Mouse (Mus musculus) midbrain, postnatal 0 days (tissue): ENCODE measurements around the gene Nap1l1. TPM values are rescaled to one million over a fixed set of nuclear protein-coding genes. Genes with fewer than 3 reads are reported as not detected.

ENCODE experiments used
- ATAC-seq: fragments of 200-750 bp; cut with Nextera tagmentation; 2 replicates; pipeline ENCODE4 v1.8.0; 2017; ENCODE audit warnings: moderate number of reproducible peaks, mild to moderate bottlenecking, moderate TSS enrichment, moderate library complexity; ENCODE audit not compliant: low FRiP score
- DNase-seq: peaks from one replicate; pipeline ENCODE4 v3.0.0-alpha.2; 2015; ENCODE audit warnings: low spot score
- H3K27ac ChIP-seq: fragments of 300-500 bp; sonication (generic); 2 replicates; pipeline ENCODE4 v1.5.1; 2014; ENCODE audit warnings: low read depth, mild to moderate bottlenecking, low read length, mixed read lengths
- H3K27me3 ChIP-seq: fragments of 300-500 bp; sonication (generic); 2 replicates; pipeline ENCODE4 v1.6.1; 2014; ENCODE audit warnings: low read length, control low read depth, mixed read lengths; ENCODE audit not compliant: insufficient read depth
- H3K36me3 ChIP-seq: fragments of 300-500 bp; sonication (generic); 2 replicates; pipeline ENCODE4 v1.6.1; 2014; ENCODE audit warnings: low read length, control low read depth, mixed read lengths; ENCODE audit not compliant: insufficient read depth
- H3K4me1 ChIP-seq: fragments of 300-500 bp; sonication (generic); 2 replicates; pipeline ENCODE4 v1.6.1; 2014; ENCODE audit warnings: mild to moderate bottlenecking, control low read depth, antibody characterized with exemption, low read length, mixed read lengths; ENCODE audit not compliant: insufficient read depth
- H3K4me2 ChIP-seq: fragments of 300-500 bp; sonication (generic); 2 replicates; pipeline ENCODE4 v1.6.1; 2014; ENCODE audit warnings: low read depth, mild to moderate bottlenecking, low read length, mixed read lengths; ENCODE audit not compliant: poor library complexity, severe bottlenecking
- H3K4me3 ChIP-seq: fragments of 300-500 bp; sonication (generic); 2 replicates; pipeline ENCODE4 v1.5.1; 2014; ENCODE audit warnings: low read depth, mild to moderate bottlenecking, low read length, moderate library complexity
- H3K9ac ChIP-seq: fragments of 300-500 bp; sonication (generic); replicated peaks from 2 replicates; pipeline ENCODE4 v1.6.1; 2014; ENCODE audit warnings: mild to moderate bottlenecking, low read length, moderate library complexity, mixed read lengths; ENCODE audit not compliant: poor library complexity, severe bottlenecking
- H3K9me3 ChIP-seq: fragments of 300-500 bp; sonication (generic); 2 replicates; pipeline ENCODE4 v1.6.1; 2016; ENCODE audit warnings: low read length, control low read depth
- CTCF ChIP-seq: IDR thresholded peaks from 2 replicates; pipeline ENCODE4 v1.5.1; 2016; ENCODE audit warnings: antibody characterized with exemption, mild to moderate bottlenecking
- WGBS: fragments of 180-500 bp; shearing (Covaris S2); extraction: QIAGEN DNeasy Blood & Tissue Kit; methylation state at CpG from one replicate; pipeline ENCODE4 v1.1.7; 2014; 5-methylcytosine and 5-hydroxymethylcytosine counted together
- polyA plus RNA-seq: library from polyadenylated mRNA; unstranded; fragments of >200 nt; fragmentation: Nextera tagmentation; extraction: Ambion mirVana; gene quantifications from 2 replicates; pipeline ENCODE4 v1.2.1, GENCODE M21; 2015
- total RNA-seq: library from RNA; depleted of rRNA; stranded (reverse); fragments of >200 nt; gene quantifications from 2 replicates; pipeline ENCODE4 v1.2.3, GENCODE M21; 2014

Nap1l1 gene
- total and polyA plus RNA-seq, 2 experiments from 2014 or later = 57.1 to 171 TPM

GRCm38 (mm10) chr10:111459874-111460273 is 13.1 kb upstream of the Nap1l1 start:
- Histone ChIP-seq H3K4me1 (no peaks in the 10 kb centered on the region), H3K4me2 (no peak overlapping the region), H3K9ac (no peak overlapping the region), H3K36me3 (no peaks in the 10 kb centered on the region), H3K27me3 (no peaks in the 10 kb centered on the region), H3K27ac (no peak overlapping the region), H3K9me3 (no peaks in the 10 kb centered on the region), H3K4me3 (no peak overlapping the region)
- TF ChIP-seq CTCF = no peak
- no peak for DNase-seq
- 78% methylated on average over 3 of the region's 3 CpGs for WGBS
- no peak for ATAC-seq

GRCm38 (mm10) chr10:111460381-111460780 is 12.6 kb upstream of the Nap1l1 start:
- WGBS = 5% methylated on average over 4 of the region's 4 CpGs

GRCm38 (mm10) chr10:111464833-111465232 is 8.2 kb upstream of the Nap1l1 start:
- ATAC-seq = no peak
- H3K4me3 ChIP-seq = no peak overlapping the region
- H3K4me1 ChIP-seq = no peaks in the 10 kb centered on the region
- DNase-seq = no peak
- H3K9me3 ChIP-seq = no peaks in the 10 kb centered on the region
- H3K27ac ChIP-seq = no peak overlapping the region
- TF ChIP-seq CTCF = no peak
- no peak overlapping the region for H3K4me2 ChIP-seq
- H3K36me3 ChIP-seq = no peaks in the 10 kb centered on the region
- 93% methylated on average over 1 of the region's 1 CpGs for WGBS
- no peak overlapping the region for H3K9ac ChIP-seq
- H3K27me3 ChIP-seq = no peaks in the 10 kb centered on the region

More at GRCm38 (mm10) chr10:111460381-111460780, 12.6 kb upstream of the Nap1l1 start:
- no peak overlapping the region for H3K27ac ChIP-seq
- H3K9me3 ChIP-seq = no peaks in the 10 kb centered on the region
- no peak for TF ChIP-seq CTCF
- no peak overlapping the region for H3K4me2 ChIP-seq
- no peaks in the 10 kb centered on the region for H3K27me3 ChIP-seq
- ATAC-seq = no peak
- H3K36me3 ChIP-seq = no peaks in the 10 kb centered on the region
- no peak overlapping the region for H3K9ac ChIP-seq
- H3K4me3 ChIP-seq = no peak overlapping the region
- H3K4me1 ChIP-seq = no peaks in the 10 kb centered on the region
- peak; percentile 28 for DNase-seq

- H3K9ac ChIP-seq = no peak overlapping the region
- ATAC-seq (no peak), DNase-seq (no peak)
- no peak overlapping the region for H3K4me3 ChIP-seq
- no peaks in the 10 kb centered on the region for H3K36me3 ChIP-seq
- no peaks in the 10 kb centered on the region for H3K27me3 ChIP-seq
- H3K9me3 ChIP-seq = no peaks in the 10 kb centered on the region
- no peak overlapping the region for H3K27ac ChIP-seq
- H3K4me1 ChIP-seq = no peaks in the 10 kb centered on the region
- H3K4me2 ChIP-seq = no peak overlapping the region
- 66% methylated on average over 2 of the region's 2 CpGs for WGBS
- TF ChIP-seq CTCF = no peak
Measured at GRCm38 (mm10) chr10:111465409-111465808, 7.6 kb upstream of the Nap1l1 start.

- H3K9ac ChIP-seq = no peak overlapping the region
- no peak overlapping the region for H3K4me2 ChIP-seq
- WGBS = 86% methylated on average over 9 of the region's 9 CpGs
- DNase-seq (no peak), ATAC-seq (no peak)
- H3K9me3 ChIP-seq = no peaks in the 10 kb centered on the region
- no peaks in the 10 kb centered on the region for H3K27me3 ChIP-seq
- H3K4me3 ChIP-seq = no peak overlapping the region
- H3K27ac ChIP-seq = no peak overlapping the region
- H3K4me1 ChIP-seq = peaks cover 3% of the 10 kb centered on the region; the same call in 1 of the 2 replicates
- H3K36me3 ChIP-seq = no peaks in the 10 kb centered on the region
- TF ChIP-seq CTCF = no peak
Measured at GRCm38 (mm10) chr10:111471166-111471565, 1.9 kb upstream of the Nap1l1 start.

- Histone ChIP-seq H3K9me3 (no peaks in the 10 kb centered on the region), H3K4me3 (peak overlapping the region; percentile 96), H3K27ac (peak overlapping the region; percentile 96), H3K36me3 (no peaks in the 10 kb centered on the region), H3K9ac (peak overlapping the region; percentile 94), H3K27me3 (no peaks in the 10 kb centered on the region), H3K4me1 (peaks cover 9% of the 10 kb centered on the region; the same call in 1 of the 2 replicates), H3K4me2 (peak overlapping the region; percentile 71)
- under 1% methylated on average over 40 of the region's 58 CpGs for WGBS
- TF ChIP-seq CTCF = no peak
- DNase-seq = peak; percentile 57
- ATAC-seq = peak; percentile 83
Measured at GRCm38 (mm10) chr10:111473511-111474371, 718 bp downstream of the Nap1l1 start.
